Mouse (Mus musculus): ENCODE measurements around the gene Exoc7.
"Not testable (repeated sequence)": the region's sequence is repeated elsewhere in the genome, so short reads cannot be mapped to it uniquely, and the experiment has no call there.

Gene Exoc7

GRCm38 (mm10) chr11:116277184-116277583 lies 29.8 kb downstream of the Exoc7 start:
- DNase-seq (ENCODE audit: low spot score) = not testable (repeated sequence)

GRCm38 (mm10) chr11:116274045-116274666 lies 32.9 kb downstream of the Exoc7 start, which contains the start of gene Srp68:
TSS of gene Srp68 (minus strand) at chr11:116274217.
- DNase-seq (ENCODE audit: low spot score) = peak; percentile 81

GRCm38 (mm10) chr11:116273469-116274044 lies 33.5 kb downstream of the Exoc7 start:
- DNase-seq (ENCODE audit: low spot score) = no peak

GRCm38 (mm10) chr11:116272589-116273468 lies 34.2 kb downstream of the Exoc7 start:
- DNase-seq (ENCODE audit: low spot score) = peak; percentile 24

- DNase-seq (ENCODE audit: low spot score) = no peak
Observed at GRCm38 (mm10) chr11:116269560-116269959, 37.5 kb downstream of the Exoc7 start.

GRCm38 (mm10) chr11:116268313-116268712 lies 38.7 kb downstream of the Exoc7 start:
- no peak for DNase-seq (ENCODE audit: low spot score)

- DNase-seq (ENCODE audit: low spot score) = no peak
Observed at GRCm38 (mm10) chr11:116267637-116268036, 39.4 kb downstream of the Exoc7 start.

GRCm38 (mm10) chr11:116265850-116266249 lies 41.2 kb downstream of the Exoc7 start:
- DNase-seq (ENCODE audit: low spot score) = no peak

GRCm38 (mm10) chr11:116265352-116265751 lies 41.7 kb downstream of the Exoc7 start:
- peak; percentile 37 for DNase-seq (ENCODE audit: low spot score)

GRCm38 (mm10) chr11:116260259-116260658 lies 46.8 kb downstream of the Exoc7 start:
- no peak for DNase-seq (ENCODE audit: low spot score)

GRCm38 (mm10) chr11:116259461-116259860 lies 47.6 kb downstream of the Exoc7 start:
- DNase-seq (ENCODE audit: low spot score) = no peak

GRCm38 (mm10) chr11:116255982-116256675 lies 50.9 kb downstream of the Exoc7 start:
- no peak for DNase-seq (ENCODE audit: low spot score)

GRCm38 (mm10) chr11:116255090-116255981 lies 51.7 kb downstream of the Exoc7 start:
- DNase-seq (ENCODE audit: low spot score) = no peak

GRCm38 (mm10) chr11:116254627-116255026 lies 52.4 kb downstream of the Exoc7 start:
- DNase-seq (ENCODE audit: low spot score) = no peak

- DNase-seq (ENCODE audit: low spot score) = no peak
Observed at GRCm38 (mm10) chr11:116253076-116253600, 53.9 kb downstream of the Exoc7 start.

GRCm38 (mm10) chr11:116250898-116251297 lies 56.1 kb downstream of the Exoc7 start:
- no peak for DNase-seq (ENCODE audit: low spot score)

GRCm38 (mm10) chr11:116247502-116248222 lies 59.4 kb downstream of the Exoc7 start:
- no peak for DNase-seq (ENCODE audit: low spot score)

- no peak for DNase-seq (ENCODE audit: low spot score)
Observed at GRCm38 (mm10) chr11:116245616-116246015, 61.4 kb downstream of the Exoc7 start.

- no peak for DNase-seq (ENCODE audit: low spot score)
Observed at GRCm38 (mm10) chr11:116244580-116244979, 62.5 kb downstream of the Exoc7 start.

- DNase-seq (ENCODE audit: low spot score) = no peak
Observed at GRCm38 (mm10) chr11:116241744-116242235, 65.2 kb downstream of the Exoc7 start.

All from c-Kit-positive CD71-positive TER-119-positive erythroid progenitor cells, embryonic 14.5 days (primary cell).